Mouse (Mus musculus) heart, adult 2 months (tissue): Measurements from ENCODE around the gene Acvrl1.

ENCODE experiments used
- CTCF ChIP-seq: fragments of 200-600 bp; IDR thresholded peaks from 2 replicates; pipeline ENCODE4 v1.8.1; 2022; ENCODE audit warnings: antibody characterized with exemption, mild to moderate bottlenecking, moderate library complexity
- EP300 ChIP-seq: fragments of 200-500 bp; IDR thresholded peaks from 2 replicates; pipeline ENCODE4 v1.6.1; 2011; ENCODE audit warnings: low read depth, low read length, control low read depth; ENCODE audit not compliant: insufficient read depth
- POLR2A ChIP-seq: fragments of 200-500 bp; IDR thresholded peaks from 2 replicates; pipeline ENCODE4 v1.6.1; 2011; ENCODE audit warnings: mild to moderate bottlenecking, low read depth, low read length, control low read depth; ENCODE audit not compliant: insufficient read depth

DNA sequence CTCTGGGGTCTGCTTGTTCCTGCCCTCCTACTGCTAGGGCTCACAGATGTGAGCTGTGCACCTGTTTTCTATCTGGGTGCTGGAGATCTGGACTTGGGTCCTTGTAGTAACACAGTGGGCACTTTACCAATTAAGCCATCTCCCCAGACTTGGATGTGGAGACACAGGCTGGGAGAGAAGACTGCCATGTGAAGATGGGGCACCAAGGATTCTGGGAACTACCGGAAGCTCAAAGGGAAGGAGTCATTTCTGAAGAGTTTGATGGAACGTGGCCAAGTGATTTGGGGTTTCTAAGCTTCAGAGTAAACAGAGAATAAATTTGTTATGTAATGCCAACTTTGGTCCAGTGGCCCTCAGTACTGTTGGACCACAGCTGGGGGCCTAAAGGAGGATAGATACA is 43.7 kb downstream of the Acvrl1 start:
- TF ChIP-seq CTCF (no peak), EP300 (no peak), POLR2A (no peak)
